Mouse (Mus musculus) forebrain, embryonic 11.5 days (tissue): ENCODE results near the gene Krtap5-2. TPM values are rescaled to one million over a fixed set of nuclear protein-coding genes. Genes with fewer than 3 reads are reported as not detected.
"Not testable (repeated sequence)": the region's sequence is repeated elsewhere in the genome, so short reads cannot be mapped to it uniquely, and the experiment has no call there.

Experiments used
- ATAC-seq: fragments of 200-750 bp; cut with Nextera tagmentation; replicated peaks from 2 replicates; pipeline ENCODE4 v1.8.0; 2017; ENCODE audit warnings: moderate TSS enrichment; ENCODE audit not compliant: low FRiP score
- DNase-seq: peaks from one replicate; pipeline ENCODE4 v3.0.0-alpha.2; 2017; ENCODE audit warnings: low spot score
- H3K27ac ChIP-seq: fragments of 300-500 bp; sonication (generic); 2 replicates; pipeline ENCODE4 v1.5.1; 2014; ENCODE audit warnings: low read depth, low read length
- H3K27me3 ChIP-seq: fragments of 300-500 bp; sonication (generic); 2 replicates; pipeline ENCODE4 v1.6.1; 2014; ENCODE audit warnings: mild to moderate bottlenecking, low read length, mixed read lengths; ENCODE audit not compliant: control insufficient read depth, insufficient read depth
- H3K36me3 ChIP-seq: fragments of 300-500 bp; sonication (generic); 2 replicates; pipeline ENCODE4 v1.6.1; 2014; ENCODE audit warnings: mild to moderate bottlenecking, low read length, moderate library complexity, mixed read lengths; ENCODE audit not compliant: control insufficient read depth, insufficient read depth
- H3K4me1 ChIP-seq: fragments of 300-500 bp; sonication (generic); replicated peaks from 2 replicates; pipeline ENCODE4 v1.6.1; 2014; ENCODE audit warnings: low read length, mixed read lengths; ENCODE audit not compliant: control insufficient read depth, insufficient read depth
- H3K4me2 ChIP-seq: fragments of 300-500 bp; sonication (generic); 2 replicates; pipeline ENCODE4 v1.6.1; 2014; ENCODE audit warnings: low read depth, mild to moderate bottlenecking, low read length, moderate library complexity, mixed read lengths; ENCODE audit not compliant: severe bottlenecking
- H3K4me3 ChIP-seq: fragments of 300-500 bp; sonication (generic); 2 replicates; pipeline ENCODE4 v1.5.1; 2014; ENCODE audit warnings: low read depth, low read length
- H3K9ac ChIP-seq: fragments of 300-500 bp; sonication (generic); 2 replicates; pipeline ENCODE4 v1.6.1; 2014; ENCODE audit warnings: low read length
- H3K9me3 ChIP-seq: fragments of 300-500 bp; sonication (generic); 2 replicates; pipeline ENCODE4 v1.6.1; 2016; ENCODE audit warnings: low read length, mixed read lengths; ENCODE audit not compliant: control insufficient read depth
- WGBS: fragments of 180-500 bp; shearing (Covaris S2); extraction: QIAGEN DNeasy Blood & Tissue Kit; methylation state at CpG from one replicate; pipeline ENCODE4 v1.1.7; 2014; 5-methylcytosine and 5-hydroxymethylcytosine counted together
- polyA plus RNA-seq: library from polyadenylated mRNA; unstranded; fragments of >200 nt; fragmentation: Nextera tagmentation; extraction: Ambion mirVana; gene quantifications from 2 replicates; pipeline ENCODE4 v1.2.1, GENCODE M21; 2014

Gene Krtap5-2
- not detected in 2 replicates for polyA plus RNA-seq

- H3K4me3 ChIP-seq, H3K9ac ChIP-seq, H3K4me1 ChIP-seq, H3K36me3 ChIP-seq, H3K4me2 ChIP-seq, DNase-seq, H3K27me3 ChIP-seq, H3K27ac ChIP-seq, ATAC-seq, H3K9me3 ChIP-seq: not testable (repeated sequence)
These were observed at the start of gene Krtap5-2 for GRCm38 (mm10) chr7:142175905-142176304. TSS of gene Krtap5-2 (minus strand) at chr7:142176005.

GRCm38 (mm10) chr7:142224518-142224917 is 48.7 kb upstream of the Krtap5-2 start:
- Histone ChIP-seq H3K4me2 (no peak overlapping the region), H3K36me3 (no peaks in the 10 kb centered on the region), H3K27ac (no peak overlapping the region), H3K9ac (no peak overlapping the region), H3K9me3 (no peaks in the 10 kb centered on the region), H3K4me3 (no peak overlapping the region), H3K27me3 (no peaks in the 10 kb centered on the region), H3K4me1 (no peaks in the 10 kb centered on the region)
- DNase-seq (no peak), ATAC-seq (no peak)
- 47% methylated on average over 2 of the region's 2 CpGs for WGBS

GRCm38 (mm10) chr7:142212136-142212535 is 36.3 kb upstream of the Krtap5-2 start:
- 64% methylated on average over 1 of the region's 1 CpGs for WGBS
- DNase-seq, H3K4me2 ChIP-seq, H3K4me1 ChIP-seq, ATAC-seq, H3K27ac ChIP-seq, H3K36me3 ChIP-seq, H3K9ac ChIP-seq, H3K4me3 ChIP-seq, H3K9me3 ChIP-seq, H3K27me3 ChIP-seq: not testable (repeated sequence)

GRCm38 (mm10) chr7:142211559-142211958 is 35.8 kb upstream of the Krtap5-2 start, which contains the start of gene Gm7579:
TSS of gene Gm7579 (plus strand) at chr7:142211859.
- no peak for ATAC-seq
- H3K9me3 ChIP-seq: no peaks in the 10 kb centered on the region
- DNase-seq: no peak

GRCm38 (mm10) chr7:142206891-142207290 is 31.1 kb upstream of the Krtap5-2 start:
- 81% methylated on average over 5 of the region's 5 CpGs for WGBS
- H3K4me1 ChIP-seq: not testable (repeated sequence)

More at GRCm38 (mm10) chr7:142211559-142211958, 35.8 kb upstream of the Krtap5-2 start, which contains the start of gene Gm7579:
- no peaks in the 10 kb centered on the region for H3K4me1 ChIP-seq
- H3K27ac ChIP-seq: no peak within 1 kb of the TSS
- no peak within 1 kb of the TSS for H3K9ac ChIP-seq
- no peaks in the 10 kb centered on the region for H3K36me3 ChIP-seq
- WGBS: 73% methylated on average over 1 of the region's 1 CpGs
- H3K4me3 ChIP-seq: no peak within 1 kb of the TSS
- no peaks in the 10 kb centered on the region for H3K27me3 ChIP-seq
- no peak within 1 kb of the TSS for H3K4me2 ChIP-seq

GRCm38 (mm10) chr7:142205488-142205887 is 29.7 kb upstream of the Krtap5-2 start:
- Histone ChIP-seq H3K9ac (no peak overlapping the region), H3K4me1 (no peaks in the 10 kb centered on the region), H3K36me3 (no peaks in the 10 kb centered on the region), H3K4me3 (no peak overlapping the region), H3K27me3 (no peaks in the 10 kb centered on the region), H3K27ac (no peak overlapping the region), H3K4me2 (no peak overlapping the region), H3K9me3 (no peaks in the 10 kb centered on the region)
- DNase-seq: no peak
- no peak for ATAC-seq

More at GRCm38 (mm10) chr7:142206891-142207290, 31.1 kb upstream of the Krtap5-2 start:
- not testable (repeated sequence) for H3K27ac ChIP-seq, H3K27me3 ChIP-seq, H3K36me3 ChIP-seq, H3K9me3 ChIP-seq, H3K4me3 ChIP-seq, H3K9ac ChIP-seq, H3K4me2 ChIP-seq, DNase-seq, ATAC-seq

GRCm38 (mm10) chr7:142201064-142201463 is 25.3 kb upstream of the Krtap5-2 start, which contains the start of gene Krtap5-3:
TSS of gene Krtap5-3 (plus strand) at chr7:142201364.
- ATAC-seq: no peak
- Histone ChIP-seq H3K4me1 (no peaks in the 10 kb centered on the region), H3K36me3 (no peaks in the 10 kb centered on the region), H3K4me3 (no peak within 1 kb of the TSS), H3K9me3 (no peaks in the 10 kb centered on the region), H3K4me2 (no peak within 1 kb of the TSS), H3K9ac (no peak within 1 kb of the TSS), H3K27ac (no peak within 1 kb of the TSS), H3K27me3 (no peaks in the 10 kb centered on the region)
- WGBS: 73% methylated on average over 1 of the region's 1 CpGs
- DNase-seq: no peak

- Histone ChIP-seq H3K4me2 (no peak overlapping the region), H3K9me3 (no peaks in the 10 kb centered on the region), H3K4me1 (no peaks in the 10 kb centered on the region), H3K27me3 (no peaks in the 10 kb centered on the region), H3K9ac (no peak overlapping the region), H3K27ac (no peak overlapping the region), H3K36me3 (no peaks in the 10 kb centered on the region), H3K4me3 (no peak overlapping the region)
- ATAC-seq (no peak), DNase-seq (no peak)
- 77% methylated on average over 2 of the region's 2 CpGs for WGBS
These were observed 22.9 kb upstream of the Krtap5-2 start for GRCm38 (mm10) chr7:142198748-142199147.

- Histone ChIP-seq H3K27ac (no peak within 1 kb of the TSS), H3K4me1 (no peaks in the 10 kb centered on the region), H3K36me3 (no peaks in the 10 kb centered on the region), H3K27me3 (no peaks in the 10 kb centered on the region), H3K4me2 (no peak within 1 kb of the TSS), H3K9me3 (no peaks in the 10 kb centered on the region), H3K9ac (no peak within 1 kb of the TSS), H3K4me3 (no peak within 1 kb of the TSS)
- 62% methylated on average over 2 of the region's 2 CpGs for WGBS
- no peak for DNase-seq
- no peak for ATAC-seq
These were observed 14.5 kb upstream of the Krtap5-2 start, which contains the start of gene Gm10153 for GRCm38 (mm10) chr7:142190289-142190688. TSS of gene Gm10153 (minus strand) at chr7:142190389.
